Comparison of ENCODE assay signal across 23 mouse cellular contexts in genomic region chr1:126504717-126505116, GRCm38 (mm10).
DNase-seq lines count a peak whose midpoint lies in the region; ATAC-seq and TF ChIP-seq lines count a peak whose summit lies in the region.
"Had no signal": no experiment of that assay in that cellular context is flagged by ENCODE, and none has a peak within 500 bp of the region (broad histone marks: within the 10 kb centered on the region; RNA-seq: fewer than 3 reads in every experiment).

No protein-coding gene starts in this region.

- no peaks in the 10 kb centered on the region for H3K4me1 ChIP-seq in heart, embryonic 10.5 days
- H3K4me1 ChIP-seq in neural tube, embryonic 15.5 days = no peaks in the 10 kb centered on the region
- H3K4me1 ChIP-seq: embryonic facial prominence, embryonic 12.5 days; embryonic facial prominence, embryonic 15.5 days; forebrain, embryonic 10.5 days; forebrain, embryonic 12.5 days had no signal

- no peak for ATAC-seq in neural tube, embryonic 15.5 days (ENCODE audit: low FRiP score)
- ATAC-seq: forebrain, embryonic 14.5 days; forebrain, embryonic 16.5 days had no signal

- no peak overlapping the region for H3ac ChIP-seq in myocyte (ENCODE audit: control insufficient read depth, insufficient read length)

- no peaks in the 10 kb centered on the region for H3K9me3 ChIP-seq in heart, embryonic 10.5 days
- no peaks in the 10 kb centered on the region for H3K9me3 ChIP-seq in neural tube, embryonic 15.5 days (replicated peaks)
- H3K9me3 ChIP-seq: embryonic facial prominence, embryonic 12.5 days; embryonic facial prominence, embryonic 15.5 days; forebrain, embryonic 10.5 days; forebrain, embryonic 12.5 days had no signal

- no peak for TF ChIP-seq POLR2A in myocyte (IDR thresholded peaks at IDR 0.05; ENCODE audit: insufficient read length, low read depth)

- no peaks in the 10 kb centered on the region for H3K79me2 ChIP-seq in myocyte (ENCODE audit: control insufficient read depth, insufficient read depth)

- WGBS in heart, embryonic 10.5 days = 68% methylated on average over 4 of the region's 4 CpGs
- WGBS in neural tube, embryonic 15.5 days = 80% methylated on average over 4 of the region's 4 CpGs

- no peak overlapping the region for H3K4me2 ChIP-seq in neural tube, embryonic 15.5 days
- H3K4me2 ChIP-seq in myocyte (ENCODE audit: low read depth) = peak overlapping the region; percentile 18
- H3K4me2 ChIP-seq: embryonic facial prominence, embryonic 12.5 days; embryonic facial prominence, embryonic 15.5 days; forebrain, embryonic 12.5 days had no signal

- H3K9ac ChIP-seq in neural tube, embryonic 15.5 days (replicated peaks) = no peak overlapping the region
- H3K9ac ChIP-seq: embryonic facial prominence, embryonic 12.5 days; embryonic facial prominence, embryonic 15.5 days; forebrain, embryonic 12.5 days had no signal

- no peaks in the 10 kb centered on the region for H3K27me3 ChIP-seq in heart, embryonic 10.5 days (ENCODE audit: insufficient read depth, poor library complexity, severe bottlenecking)
- H3K27me3 ChIP-seq in neural tube, embryonic 15.5 days (replicated peaks) = no peaks in the 10 kb centered on the region
- H3K27me3 ChIP-seq in myocyte (ENCODE audit: control insufficient read depth, insufficient read depth, insufficient read length) = no peaks in the 10 kb centered on the region
- H3K27me3 ChIP-seq: embryonic facial prominence, embryonic 12.5 days; embryonic facial prominence, embryonic 15.5 days; forebrain, embryonic 12.5 days had no signal

- no peak overlapping the region for H3K4me3 ChIP-seq in heart, embryonic 10.5 days
- no peak overlapping the region for H3K4me3 ChIP-seq in neural tube, embryonic 15.5 days (replicated peaks)
- H3K4me3 ChIP-seq in myocyte = no peak overlapping the region
- H3K4me3 ChIP-seq: embryonic facial prominence, embryonic 12.5 days; embryonic facial prominence, embryonic 15.5 days; erythroblast, embryonic 14.5 days; forebrain, embryonic 10.5 days; forebrain, embryonic 12.5 days had no signal

- DNase-seq in heart, embryonic 10.5 days (ENCODE audit: low spot score) = peak; percentile 63
- no peak for DNase-seq in heart, adult 8-10 months (ENCODE audit: low spot score)
- DNase-seq in neural tube, embryonic 10.5 days (ENCODE audit: extremely low spot score, low spot score) = peak; percentile 10
- DNase-seq in frontal cortex, postnatal 14 days (ENCODE audit: low spot score in 2 of 2) = no peak
- DNase-seq: adrenal gland, adult 2 months; adrenal gland, postnatal 10 days; adrenal gland, postnatal 25 days; cerebellum, adult 11 months; cerebellum, adult 18-20 months; cerebellum, adult 8-10 months; cerebellum, adult 9-11 months; cerebellum, postnatal 14 days; cerebellum, postnatal 36 days; embryo, embryonic 11 days had no signal

- no peaks in the 10 kb centered on the region for H3K36me3 ChIP-seq in heart, embryonic 10.5 days
- no peaks in the 10 kb centered on the region for H3K36me3 ChIP-seq in neural tube, embryonic 15.5 days
- no peaks in the 10 kb centered on the region for H3K36me3 ChIP-seq in myocyte (ENCODE audit: control insufficient read depth, insufficient read depth)
- H3K36me3 ChIP-seq: embryonic facial prominence, embryonic 12.5 days; embryonic facial prominence, embryonic 15.5 days; forebrain, embryonic 10.5 days; forebrain, embryonic 12.5 days had no signal

- H3K27ac ChIP-seq in heart, embryonic 10.5 days = no peak overlapping the region
- H3K27ac ChIP-seq in neural tube, embryonic 15.5 days (replicated peaks) = no peak overlapping the region
- H3K27ac ChIP-seq: embryonic facial prominence, embryonic 12.5 days; embryonic facial prominence, embryonic 15.5 days; forebrain, embryonic 10.5 days; forebrain, embryonic 12.5 days had no signal

TF ChIP-seq in myocyte, 11 proteins besides CTCF, POLR2A, EP300 and RAD21:
- TF ChIP-seq TCF3 (IDR thresholded peaks at IDR 0.05; ENCODE audit: insufficient read length, low read depth) = no peak
- peak; percentile 78 for TF ChIP-seq TCF12 (IDR thresholded peaks at IDR 0.05; ENCODE audit: insufficient read depth, poor library complexity, severe bottlenecking)
- no peak for TF ChIP-seq E2F4 (IDR thresholded peaks at IDR 0.05; ENCODE audit: insufficient read depth)
- peak in 2 of 3 experiments; percentile 63 to 69 for TF ChIP-seq MYOG (IDR thresholded peaks at IDR 0.05; ENCODE audit: control insufficient read depth in 1 of 3, insufficient read depth in 1 of 3, insufficient read length in 2 of 3, low read depth in 2 of 3)
- TF ChIP-seq MYOD1 (IDR thresholded peaks at IDR 0.05; ENCODE audit: control insufficient read depth in 1 of 3, insufficient read length in 2 of 3, low read depth in 2 of 3) = peak in 2 of 3 experiments; percentile 69 to 76

Comparison
In these comparisons a context has a peak if more than half of its experiments do, and no peak if none do; other contexts are left out.
1. DNase-seq: peak in heart, embryonic 10.5 days (single experiment) and neural tube, embryonic 10.5 days (single experiment); none in heart, adult 8-10 months (single experiment) and frontal cortex, postnatal 14 days (0 of 2).